In genomic region chr7:101612786-101613527, GRCm38 (mm10) we compare ENCODE assay signal across 19 mouse cellular contexts. TPM values are rescaled to one million over a fixed set of nuclear protein-coding genes. Genes with fewer than 3 reads are reported as not detected.
DNase-seq lines count a peak whose midpoint lies in the region; ATAC-seq and TF ChIP-seq lines count a peak whose summit lies in the region.
"Not testable (repeated sequence)": the region's sequence is repeated elsewhere in the genome, so short reads cannot be mapped to it uniquely, and the experiment has no call there.
"Had no signal": no experiment of that assay in that cellular context is flagged by ENCODE, and none has a peak within 500 bp of the region (broad histone marks: within the 10 kb centered on the region; RNA-seq: fewer than 3 reads in every experiment).

No protein-coding gene starts in this region.

- H3K27me3 ChIP-seq in intestine, embryonic 16.5 days (replicated peaks; ENCODE audit: control insufficient read depth, insufficient read depth, low read length); kidney, adult 2 months (replicated peaks; ENCODE audit: control insufficient read depth, insufficient read depth, low read length); liver, adult 2 months (ENCODE audit: control insufficient read depth, insufficient read depth, low read length): not testable (repeated sequence)

- TF ChIP-seq CTCF in kidney, adult 2 months (conservative IDR thresholded peaks at IDR 0.05; ENCODE audit: insufficient read depth, insufficient read length, low read depth, low read length); liver, adult 2 months (IDR thresholded peaks at IDR 0.05; ENCODE audit: low read depth, low read length): not testable (repeated sequence)

- H3K4me1 ChIP-seq in intestine, embryonic 16.5 days (ENCODE audit: control insufficient read depth, insufficient read depth, low read length); kidney, adult 2 months (ENCODE audit: control insufficient read depth, insufficient read depth, low read length): not testable (repeated sequence)
- H3K4me1 ChIP-seq in liver, adult 2 months (ENCODE audit: control insufficient read depth, insufficient read depth, low read length) = peaks cover 19% of the 10 kb centered on the region

- H3K9ac ChIP-seq in intestine, embryonic 16.5 days (ENCODE audit: low read depth, low read length); liver, adult 2 months (ENCODE audit: low read depth, low read length): not testable (repeated sequence)

- not testable (repeated sequence) for H3K36me3 ChIP-seq in intestine, embryonic 16.5 days (ENCODE audit: control insufficient read depth, insufficient read depth, low read length); kidney, adult 2 months (ENCODE audit: control insufficient read depth, insufficient read depth, low read length); liver, adult 2 months (ENCODE audit: control insufficient read depth, insufficient read depth, low read length)

- not testable (repeated sequence) for H3K9me3 ChIP-seq in intestine, embryonic 16.5 days (ENCODE audit: control insufficient read depth, low read length)

- not testable (repeated sequence) for H3K79me2 ChIP-seq in liver, adult 2 months (ENCODE audit: control insufficient read depth, insufficient read depth, low read length)

- ATAC-seq in CD4-positive, CD25-positive, alpha-beta regulatory T cell, adult 4 months = peak; percentile 65
- ATAC-seq in inflammation-experienced regulatory T-cells, adult 6 months = peak; percentile 39
- ATAC-seq in intestine, embryonic 16.5 days = peak; percentile 80

- not testable (repeated sequence) for H3K4me2 ChIP-seq in intestine, embryonic 16.5 days (ENCODE audit: low read depth, low read length)

- TF ChIP-seq POLR2A in kidney, adult 2 months (IDR thresholded peaks at IDR 0.05; ENCODE audit: low read depth, low read length); liver, adult 2 months (IDR thresholded peaks at IDR 0.05; ENCODE audit: extremely low read depth, insufficient read depth, low read length): not testable (repeated sequence)

- DNase-seq in heart, adult 11 months = peak; percentile 45
- DNase-seq in kidney, adult 2 months = peak; percentile 17
- peak; percentile 83 for DNase-seq in liver, adult 2 months (ENCODE audit: extremely low read depth, low read depth, low spot score)
- DNase-seq in yolk sac, embryonic 10.5 days (ENCODE audit: low spot score) = peak; percentile 37

- H3K4me3 ChIP-seq in intestine, embryonic 16.5 days (ENCODE audit: low read length); kidney, adult 2 months (ENCODE audit: insufficient read depth, low read depth, low read length); liver, adult 2 months (ENCODE audit: insufficient read depth, low read depth, low read length): not testable (repeated sequence)

- 0 out of 2 replicates have a peak overlapping the region, but pooled peaks have one; percentile 6 for H3K27ac ChIP-seq in intestine, embryonic 16.5 days (ENCODE audit: low read length)
- not testable (repeated sequence) for H3K27ac ChIP-seq in kidney, adult 2 months (ENCODE audit: insufficient read depth, low read depth, low read length)
- H3K27ac ChIP-seq in liver, adult 2 months (replicated peaks; ENCODE audit: insufficient read depth, low read depth, low read length) = peak overlapping the region; percentile 50; the same call in 1 of the 2 replicates

- WGBS in intestine, embryonic 16.5 days = 58% methylated on average over 8 of the region's 8 CpGs
- 62% methylated on average over 8 of the region's 8 CpGs for WGBS in kidney, adult 2 months
- WGBS in liver, adult 2 months = 30% methylated on average over 8 of the region's 8 CpGs

RNA-seq across cellular contexts. Expression of gene Art2b, which starts 27.6 kb away (rescaled TPM):
- 100 to 1,000 TPM; 144 to 219 TPM for polyA plus RNA-seq in CD4-positive, CD25-positive, alpha-beta regulatory T cell, adult 4 months (2017; shearing (Covaris generic))
- polyA plus RNA-seq in inflammation-experienced regulatory T-cells, adult 6 months (2017; shearing (Covaris generic)) = 100 to 1,000 TPM in 2 of 3 experiments, 10 to 100 TPM in 1; 72.4 to 156 (median 144) TPM
- polyA plus RNA-seq in intestine, embryonic 16.5 days (2015; fragmentation: Nextera tagmentation; extraction: Ambion mirVana) = 0.43 and 0.56 TPM in 2 replicates
- polyA plus RNA-seq in kidney, adult 2 months (2012; rRNA removed) = 0.16 and 0.69 TPM in 2 replicates
- total RNA-seq in liver, adult 2 months (2014; rRNA removed) = 0.94 and 1.2 TPM in 2 replicates
- 0.56 and 0.75 TPM in 2 replicates for polyA plus RNA-seq in liver, adult 2 months (2012; rRNA removed)
- total RNA-seq: adrenal gland, postnatal 36 days; ES-E14; forebrain, postnatal 0 days; MEL had no signal
- polyA plus RNA-seq: C2C12; cerebellum, adult 2 months; embryonic facial prominence, embryonic 10.5 days; embryonic facial prominence, embryonic 12.5 days; embryonic facial prominence, embryonic 14.5 days; forebrain, embryonic 11.5 days; forebrain, embryonic 13.5 days; forebrain, embryonic 15.5 days; forebrain, postnatal 0 days had no signal

RNA-seq across cellular contexts. Expression of gene Clpb, which starts 50.5 kb away (rescaled TPM):
- 10 to 100 TPM in 1 of 2 experiments, 1 to 10 TPM in 1; 9.9 to 14.9 TPM for polyA plus RNA-seq in CD4-positive, CD25-positive, alpha-beta regulatory T cell, adult 4 months (2017; shearing (Covaris generic))
- 10 to 100 TPM in 2 of 3 experiments, 1 to 10 TPM in 1; 9.1 to 12.4 (median 10.7) TPM for polyA plus RNA-seq in inflammation-experienced regulatory T-cells, adult 6 months (2017; shearing (Covaris generic))
- polyA plus RNA-seq in intestine, embryonic 16.5 days (2015; fragmentation: Nextera tagmentation; extraction: Ambion mirVana) = 52.7 and 53.3 TPM in 2 replicates
- polyA plus RNA-seq in kidney, adult 2 months (2012; rRNA removed) = 64.8 and 84.9 TPM in 2 replicates
- total RNA-seq in liver, adult 2 months (2014; rRNA removed) = 36.4 and 45.2 TPM in 2 replicates
- polyA plus RNA-seq in liver, adult 2 months (2012; rRNA removed) = 43.2 and 56.2 TPM in 2 replicates

Comparison
In these comparisons a context has a peak if more than half of its experiments do, and no peak if none do; other contexts are left out.
1. DNase-seq: peak in every context shown above with its lines; median percentile 83 in liver, adult 2 months; 45 in heart, adult 11 months; 37 in yolk sac, embryonic 10.5 days; 17 in kidney, adult 2 months.
2. RNA of gene Art2b, which starts 27.6 kb away (polyA plus RNA-seq): 144 to 219 TPM in CD4-positive, CD25-positive, alpha-beta regulatory T cell, adult 4 months and 72.4 to 156 TPM in inflammation-experienced regulatory T-cells, adult 6 months; 0.56 to 0.75 TPM in liver, adult 2 months, 0.16 to 0.69 TPM in kidney, adult 2 months and 0.43 to 0.56 TPM in intestine, embryonic 16.5 days; every median in the first group is over 10 times any median in the second.
3. Peak in every context shown above with its lines, with median percentiles within 50 percentile points of each other: ATAC-seq.